Mouse (Mus musculus): Measurements from ENCODE around the gene Gps1.
A peak's percentile ranks its signal among the peaks of the same experiment; 100 is the strongest.
"Not testable (repeated sequence)": the region's sequence is repeated elsewhere in the genome, so short reads cannot be mapped to it uniquely, and the experiment has no call there.

The Gps1 gene

GRCm38 (mm10) chr11:120783426-120784063, 527 bp upstream of the Gps1 start:
- DNase-seq (ENCODE audit: low spot score in 2 of 2): no peak

DNA sequence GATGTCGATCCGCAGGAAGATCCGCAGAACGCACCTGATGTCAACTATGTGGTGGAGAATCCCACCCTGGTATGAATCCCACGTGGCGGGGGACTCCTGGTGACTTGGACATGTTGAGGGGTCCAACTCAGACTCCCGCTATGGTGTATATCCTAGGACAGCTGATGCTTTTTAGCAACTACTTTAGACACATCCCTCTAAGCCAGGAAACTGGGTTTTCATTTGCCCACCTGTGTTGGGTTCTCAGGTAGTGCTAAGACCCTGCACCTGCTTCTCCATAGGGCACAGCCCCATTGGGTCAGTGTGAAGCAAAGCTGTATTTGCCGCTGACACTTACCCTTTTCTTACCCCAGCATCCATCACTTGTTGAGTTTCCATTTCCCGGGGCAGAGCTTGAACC, 1.1 kb downstream of the Gps1 start:
- DNase-seq (ENCODE audit: low spot score in 2 of 2): no peak

GRCm38 (mm10) chr11:120788460-120788859, 4.4 kb downstream of the Gps1 start:
- not testable (repeated sequence) for DNase-seq (ENCODE audit: low spot score in 2 of 2)

DNA sequence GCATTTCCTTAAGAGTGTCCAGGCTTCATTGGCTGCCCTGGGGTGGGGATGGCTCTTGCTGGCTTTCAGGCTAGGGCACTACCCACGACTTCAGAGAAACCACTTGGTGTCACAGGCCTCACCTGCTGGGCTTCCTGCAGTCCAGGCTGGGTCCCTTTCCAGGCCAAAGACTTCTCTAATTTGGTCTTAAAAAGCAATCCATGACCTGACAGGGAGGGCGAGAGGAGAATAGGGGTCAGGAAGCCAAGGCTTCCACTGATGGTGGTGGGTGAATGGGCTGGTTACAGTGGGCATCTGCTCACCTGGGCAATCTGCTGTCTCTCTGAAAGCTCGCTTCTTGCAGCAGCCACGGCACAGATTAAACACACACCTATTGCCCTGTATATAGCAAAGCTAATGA, 5.3 kb downstream of the Gps1 start:
- DNase-seq (ENCODE audit: low spot score in 2 of 2): no peak

DNA sequence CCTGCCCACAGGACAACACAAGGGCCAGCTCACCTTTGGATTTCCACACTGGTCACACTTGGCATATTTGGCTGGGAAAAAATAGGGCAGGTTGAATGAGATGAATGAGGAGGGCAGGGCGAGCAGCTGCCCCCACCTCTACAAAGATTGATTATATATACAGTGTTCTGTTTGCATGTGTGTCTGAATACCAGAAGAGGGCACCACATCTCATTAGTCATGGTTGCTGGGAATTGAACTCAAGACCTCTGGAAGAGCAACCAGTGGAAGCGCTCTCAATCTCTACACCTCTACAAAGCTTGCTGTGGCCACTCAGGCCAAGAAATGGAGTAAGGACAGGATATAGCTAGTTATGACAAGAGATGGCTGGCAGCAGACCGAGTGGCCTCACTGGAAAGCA, 5.7 kb downstream of the Gps1 start:
- no peak for DNase-seq (ENCODE audit: low spot score in 2 of 2)

- DNase-seq (ENCODE audit: low spot score in 2 of 2): no peak
These were observed 8.6 kb downstream of the Gps1 start for GRCm38 (mm10) chr11:120792652-120793051.

DNA sequence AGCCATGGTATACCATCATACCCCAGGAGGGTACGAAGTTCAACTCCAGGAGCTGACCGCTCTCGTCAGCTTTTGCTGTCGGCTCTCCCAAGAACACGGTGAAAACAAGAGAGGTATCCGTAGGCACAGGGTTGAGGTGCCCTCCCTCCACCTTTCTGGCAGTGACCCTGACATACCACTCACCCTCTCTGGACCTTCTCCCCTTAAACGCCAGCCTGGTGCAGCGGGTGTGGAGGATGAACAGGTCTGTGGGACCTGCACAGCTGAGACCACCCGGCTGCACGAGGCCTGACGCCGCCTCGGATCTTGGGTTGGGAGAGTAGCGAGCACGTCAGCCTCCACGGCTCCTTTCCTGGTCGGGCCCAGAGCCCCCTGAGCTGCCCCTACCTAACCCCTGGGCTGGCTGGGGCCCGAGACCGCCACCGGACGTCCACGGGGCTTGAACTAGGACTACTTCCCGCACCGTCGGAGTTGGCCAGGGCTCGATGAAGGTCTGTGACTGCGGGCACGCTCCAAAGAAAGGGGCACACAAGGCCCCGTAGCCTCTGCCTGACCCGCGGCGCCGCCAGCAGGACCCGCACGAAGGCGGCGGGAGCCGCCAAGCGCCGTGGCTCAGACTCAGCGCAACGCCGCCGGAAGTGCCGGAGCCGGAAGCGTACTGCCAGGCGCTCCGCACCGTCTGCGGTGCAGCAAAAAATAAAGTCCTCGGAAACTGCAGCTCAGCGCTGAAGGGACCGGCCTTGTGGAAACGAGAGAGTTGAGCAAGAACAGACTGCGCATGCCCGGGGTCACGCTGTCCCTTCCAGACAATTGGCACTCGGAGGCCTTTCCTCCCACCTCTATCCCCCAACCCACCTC, 11.9 kb downstream of the Gps1 start, which contains the start of gene Dus1l:
TSS of gene Dus1l (minus strand) at position 648 of the 858 bp plus-strand sequence.
- peak; percentile 93 to 98 for DNase-seq (ENCODE audit: low spot score in 2 of 2)

DNA sequence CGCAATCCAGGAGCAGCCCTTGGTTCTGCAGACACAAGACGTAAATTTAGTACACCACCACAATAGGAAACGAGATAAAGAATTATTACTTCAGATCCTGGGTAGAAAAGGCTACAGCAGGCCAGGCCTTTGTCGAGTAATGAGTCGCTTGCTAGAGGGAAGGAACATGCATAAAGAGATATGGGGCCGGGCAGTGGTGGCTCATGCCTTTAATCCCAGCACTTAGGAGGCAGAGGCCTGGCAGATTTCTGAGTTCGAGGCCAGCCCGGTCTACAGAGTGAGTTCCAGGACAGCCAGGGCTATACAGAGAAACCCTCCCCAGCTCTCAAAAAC, 12.5 kb downstream of the Gps1 start:
- no peak for DNase-seq (ENCODE audit: low spot score in 2 of 2)

DNA sequence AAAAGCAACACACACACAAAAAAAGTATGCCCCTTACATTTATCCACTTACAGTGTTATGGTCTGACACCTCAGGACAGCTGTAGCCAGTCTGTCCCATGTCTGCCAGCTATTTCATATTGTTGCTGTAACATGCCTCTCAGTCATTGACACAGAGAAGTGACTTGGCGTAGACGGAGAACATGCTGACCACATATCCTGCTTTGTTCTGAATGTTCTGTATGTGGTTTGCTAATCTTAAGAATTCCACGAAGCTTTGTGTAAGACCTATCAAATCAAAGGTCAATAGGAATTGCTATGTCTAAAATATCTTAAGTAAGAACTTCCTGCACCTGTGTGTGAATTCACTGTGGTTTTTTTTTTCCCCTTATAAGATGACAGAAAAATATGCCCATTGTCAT, 14.2 kb downstream of the Gps1 start:
- no peak for DNase-seq (ENCODE audit: low spot score in 2 of 2)

- DNase-seq (ENCODE audit: low spot score in 2 of 2): no peak
These were observed 15.3 kb downstream of the Gps1 start for GRCm38 (mm10) chr11:120799316-120799890.

- peak; percentile 59 to 85 for DNase-seq (ENCODE audit: low spot score in 2 of 2)
These were observed 16.2 kb downstream of the Gps1 start for GRCm38 (mm10) chr11:120800061-120800904.

GRCm38 (mm10) chr11:120804274-120804673, 20.2 kb downstream of the Gps1 start:
- no peak for DNase-seq (ENCODE audit: low spot score in 2 of 2)

- DNase-seq (ENCODE audit: low spot score in 2 of 2): no peak
These were observed 20.7 kb downstream of the Gps1 start for GRCm38 (mm10) chr11:120804769-120805168.

DNA sequence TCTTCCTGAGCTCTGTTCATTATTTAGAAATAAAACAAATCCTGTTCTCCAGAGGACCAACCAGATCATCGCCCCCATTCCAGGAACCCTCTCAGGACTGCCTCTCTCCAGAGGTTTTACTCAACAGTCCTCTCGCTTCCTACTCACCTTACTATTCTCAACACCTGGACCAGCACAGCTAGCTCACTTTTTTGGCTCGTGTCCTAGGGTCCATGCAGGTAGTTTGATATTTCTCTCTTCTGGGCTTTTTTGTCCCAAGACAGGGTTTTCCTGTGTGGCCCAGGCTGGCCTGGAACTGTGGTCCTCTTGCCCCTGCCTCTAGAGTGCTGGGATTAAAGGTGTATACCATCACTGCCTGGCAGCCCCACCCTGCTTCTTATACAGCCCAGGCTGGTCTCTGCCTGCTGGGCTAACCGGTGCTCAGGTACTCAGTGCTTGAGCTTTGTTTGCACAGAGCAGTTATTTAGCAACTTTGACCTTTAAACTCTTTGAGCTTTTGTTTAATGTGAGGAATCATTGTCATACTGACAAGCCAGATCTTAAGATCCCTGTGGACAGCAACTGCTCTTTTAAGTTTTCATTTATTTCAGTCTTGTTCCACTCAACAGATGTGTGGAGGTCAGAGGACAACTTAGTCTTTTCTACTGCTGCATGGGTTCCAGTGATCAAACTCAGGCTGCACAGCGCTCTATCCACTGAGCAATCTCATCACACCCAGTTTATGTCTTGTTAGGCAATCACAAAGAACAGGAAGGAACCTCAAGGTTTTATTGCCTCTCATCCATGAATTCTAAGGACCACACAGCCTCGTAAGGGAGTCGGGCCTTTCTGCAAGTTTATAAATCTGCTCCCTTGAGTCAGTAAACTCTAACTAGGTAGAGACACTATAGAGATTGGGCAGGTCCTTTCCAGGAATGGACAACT, 21.6 kb downstream of the Gps1 start:
- DNase-seq (ENCODE audit: low spot score in 2 of 2): no peak

DNA sequence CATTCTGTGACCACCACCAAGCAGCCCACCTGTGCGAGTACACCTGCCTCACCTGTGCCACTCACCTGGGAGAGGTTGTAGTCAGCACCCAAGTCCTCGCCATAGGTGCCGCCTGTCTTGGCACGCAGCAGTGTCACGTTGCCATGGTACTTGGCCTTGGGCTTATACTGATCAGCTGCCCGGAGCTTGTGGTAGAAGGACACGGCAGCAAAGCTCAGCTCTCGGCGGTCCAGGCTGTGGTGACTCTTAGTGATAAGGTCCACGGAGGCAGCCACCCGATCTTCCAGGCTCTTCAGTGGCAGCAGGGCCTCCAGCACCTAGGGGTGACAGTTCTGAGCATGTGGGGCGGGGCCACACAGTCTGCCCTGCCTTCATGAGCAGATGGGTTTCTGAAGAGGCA, 23.9 kb downstream of the Gps1 start:
- no peak for DNase-seq (ENCODE audit: low spot score in 2 of 2)

- DNase-seq (ENCODE audit: low spot score in 2 of 2): no peak
These were observed 28.0 kb downstream of the Gps1 start for GRCm38 (mm10) chr11:120812068-120812467.

- DNase-seq (ENCODE audit: low spot score in 2 of 2): no peak
These were observed 33.3 kb downstream of the Gps1 start for GRCm38 (mm10) chr11:120817358-120817757.

- peak in 1 of 2 experiments; percentile 1 for DNase-seq (ENCODE audit: low spot score in 2 of 2)
These were observed 34.2 kb downstream of the Gps1 start for GRCm38 (mm10) chr11:120818251-120818650.

- DNase-seq (ENCODE audit: low spot score in 2 of 2): no peak
These were observed 35.5 kb downstream of the Gps1 start for GRCm38 (mm10) chr11:120819556-120819955.

- DNase-seq (ENCODE audit: low spot score in 2 of 2): no peak
These were observed 36.5 kb downstream of the Gps1 start for GRCm38 (mm10) chr11:120820546-120820945.
